ENCODE assay signal across 9 mouse cellular contexts in genomic region chr13:35502147-35502522, GRCm38 (mm10).
A peak's percentile ranks its signal among the peaks of the same experiment; 100 is the strongest.
DNase-seq lines count a peak whose midpoint lies in the region; ATAC-seq and TF ChIP-seq lines count a peak whose summit lies in the region.
"Had no signal": no experiment of that assay in that cellular context is flagged by ENCODE, and none has a peak within 500 bp of the region (broad histone marks: within the 10 kb centered on the region; RNA-seq: fewer than 3 reads in every experiment).

No protein-coding gene starts in this region.

- H3K4me2 ChIP-seq in forebrain, embryonic 13.5 days = no peak overlapping the region
- no peak overlapping the region for H3K4me2 ChIP-seq in forebrain, embryonic 12.5 days
- peak overlapping the region; percentile 31; the same call in 1 of the 2 replicates for H3K4me2 ChIP-seq in hindbrain, postnatal 0 days (ENCODE audit: low read depth, low read length)
- H3K4me2 ChIP-seq in limb, embryonic 13.5 days (replicated peaks) = peak overlapping the region; percentile 25; the same call in 1 of the 2 replicates

- peak; percentile 22 to 46 for DNase-seq in urinary bladder, adult 18-20 months (ENCODE audit: low spot score in 2 of 2)
- no peak for DNase-seq in urinary bladder, postnatal 10 days (ENCODE audit: low spot score)
- peak; percentile 75 for DNase-seq in hindbrain, postnatal 0 days (ENCODE audit: low spot score)
- no peak for DNase-seq in spleen, adult 12 weeks (ENCODE audit: low spot score)

- no peaks in the 10 kb centered on the region for H3K27me3 ChIP-seq in forebrain, embryonic 13.5 days
- H3K27me3 ChIP-seq in forebrain, embryonic 12.5 days = no peaks in the 10 kb centered on the region
- H3K27me3 ChIP-seq in hindbrain, postnatal 0 days (ENCODE audit: insufficient read depth, low read length) = no peaks in the 10 kb centered on the region
- no peaks in the 10 kb centered on the region for H3K27me3 ChIP-seq in limb, embryonic 13.5 days
- H3K27me3 ChIP-seq: CH12.LX had no signal

- no peak for TF ChIP-seq CTCF in hindbrain, postnatal 0 days (IDR thresholded peaks at IDR 0.05; ENCODE audit: low read depth)

- no peak overlapping the region for H3K4me3 ChIP-seq in forebrain, embryonic 13.5 days
- H3K4me3 ChIP-seq in forebrain, embryonic 12.5 days (replicated peaks) = no peak overlapping the region
- H3K4me3 ChIP-seq in hindbrain, postnatal 0 days (ENCODE audit: low read length) = no peak overlapping the region
- H3K4me3 ChIP-seq in limb, embryonic 13.5 days = no peak overlapping the region

- peak; percentile 62 for ATAC-seq in forebrain, embryonic 13.5 days
- no peak for ATAC-seq in forebrain, embryonic 12.5 days (ENCODE audit: low FRiP score)
- ATAC-seq in hindbrain, postnatal 0 days = peak; percentile 65
- peak; percentile 40; the same call in 1 of the 2 replicates for ATAC-seq in limb, embryonic 13.5 days (ENCODE audit: low FRiP score, low read depth)
- no peak for ATAC-seq in erythroid progenitor cell, adult 5-6 weeks (replicated peaks; ENCODE audit: low FRiP score, poor library complexity, severe bottlenecking)

- no peaks in the 10 kb centered on the region for H3K9me3 ChIP-seq in forebrain, embryonic 13.5 days (replicated peaks)
- no peaks in the 10 kb centered on the region for H3K9me3 ChIP-seq in forebrain, embryonic 12.5 days
- H3K9me3 ChIP-seq in hindbrain, postnatal 0 days (ENCODE audit: low read length) = no peaks in the 10 kb centered on the region
- no peaks in the 10 kb centered on the region for H3K9me3 ChIP-seq in limb, embryonic 13.5 days

- no peak overlapping the region for H3K9ac ChIP-seq in forebrain, embryonic 13.5 days
- no peak overlapping the region for H3K9ac ChIP-seq in forebrain, embryonic 12.5 days
- H3K9ac ChIP-seq in hindbrain, postnatal 0 days (replicated peaks; ENCODE audit: low read length) = no peak overlapping the region
- no peak overlapping the region for H3K9ac ChIP-seq in limb, embryonic 13.5 days

- H3K36me3 ChIP-seq in forebrain, embryonic 13.5 days (ENCODE audit: poor library complexity, severe bottlenecking) = no peaks in the 10 kb centered on the region
- H3K36me3 ChIP-seq in forebrain, embryonic 12.5 days (replicated peaks) = no peaks in the 10 kb centered on the region
- no peaks in the 10 kb centered on the region for H3K36me3 ChIP-seq in hindbrain, postnatal 0 days (ENCODE audit: insufficient read depth, low read length)
- no peaks in the 10 kb centered on the region for H3K36me3 ChIP-seq in limb, embryonic 13.5 days

- no peak overlapping the region; the same call in 1 of the 2 replicates for H3K27ac ChIP-seq in forebrain, embryonic 13.5 days
- no peak overlapping the region for H3K27ac ChIP-seq in forebrain, embryonic 12.5 days
- peak overlapping the region; percentile 70; the same call in 1 of the 2 replicates for H3K27ac ChIP-seq in hindbrain, postnatal 0 days
- peak overlapping the region; percentile 63; the same call in 1 of the 2 replicates for H3K27ac ChIP-seq in limb, embryonic 13.5 days

- 42% methylated on average over 5 of the region's 5 CpGs for WGBS in forebrain, embryonic 13.5 days
- 54% methylated on average over 5 of the region's 5 CpGs for WGBS in forebrain, embryonic 12.5 days
- 32% methylated on average over 5 of the region's 5 CpGs for WGBS in hindbrain, postnatal 0 days
- WGBS in limb, embryonic 13.5 days = 21% methylated on average over 5 of the region's 5 CpGs

- peaks cover 26% of the 10 kb centered on the region for H3K4me1 ChIP-seq in forebrain, embryonic 13.5 days
- H3K4me1 ChIP-seq in forebrain, embryonic 12.5 days = peaks cover 12% of the 10 kb centered on the region
- H3K4me1 ChIP-seq in hindbrain, postnatal 0 days (ENCODE audit: insufficient read depth, low read length) = peaks cover 11% of the 10 kb centered on the region
- peaks cover 35% of the 10 kb centered on the region for H3K4me1 ChIP-seq in limb, embryonic 13.5 days

Comparison
In these comparisons a context has a peak if more than half of its experiments do, and no peak if none do; other contexts are left out.
1. ATAC-seq: peak in forebrain, embryonic 13.5 days (single experiment), hindbrain, postnatal 0 days (single experiment) and limb, embryonic 13.5 days (single experiment); none in forebrain, embryonic 12.5 days (single experiment) and erythroid progenitor cell, adult 5-6 weeks (single experiment).
2. DNase-seq: peak in urinary bladder, adult 18-20 months (2 of 2) and hindbrain, postnatal 0 days (single experiment); none in urinary bladder, postnatal 10 days (single experiment) and spleen, adult 12 weeks (single experiment).
3. H3K27ac ChIP-seq: peak in hindbrain, postnatal 0 days (single experiment) and limb, embryonic 13.5 days (single experiment); none in forebrain, embryonic 13.5 days (single experiment) and forebrain, embryonic 12.5 days (single experiment).
4. H3K4me2 ChIP-seq: peak in hindbrain, postnatal 0 days (single experiment) and limb, embryonic 13.5 days (single experiment); none in forebrain, embryonic 13.5 days (single experiment) and forebrain, embryonic 12.5 days (single experiment).